9 mouse cellular contexts compared by ENCODE assay signal in genomic region chr1:91023960-91024359, GRCm38 (mm10). TPM values are rescaled to one million over a fixed set of nuclear protein-coding genes. Genes with fewer than 3 reads are reported as not detected.
DNase-seq lines count a peak whose midpoint lies in the region; ATAC-seq and TF ChIP-seq lines count a peak whose summit lies in the region.
"Had no signal": no experiment of that assay in that cellular context is flagged by ENCODE, and none has a peak within 500 bp of the region (broad histone marks: within the 10 kb centered on the region; RNA-seq: fewer than 3 reads in every experiment).

No protein-coding gene starts in this region.

- DNase-seq in lung, adult 18-20 months = peak; percentile 37 to 63
- no peak for DNase-seq in lung, postnatal 14 days
- peak; percentile 55 for DNase-seq in c-Kit-positive CD71-negative TER-119-negative erythroid progenitor cells, embryonic 14.5 days (ENCODE audit: low read depth)
- no peak for DNase-seq in cerebellum, postnatal 25 days
- no peak for DNase-seq in layer of hippocampus, adult 9-10 months (ENCODE audit: low spot score)
- no peak for DNase-seq in forebrain, postnatal 0 days
- DNase-seq: right cerebral cortex, postnatal 25 days had no signal

- no peaks in the 10 kb centered on the region; the same call in 1 of the 2 replicates for H3K36me3 ChIP-seq in intestine, embryonic 15.5 days
- no peaks in the 10 kb centered on the region; the same call in 1 of the 2 replicates for H3K36me3 ChIP-seq in stomach, embryonic 15.5 days
- H3K36me3 ChIP-seq in forebrain, postnatal 0 days (ENCODE audit: insufficient read depth) = no peaks in the 10 kb centered on the region

- peak; percentile 92 for ATAC-seq in intestine, embryonic 15.5 days
- ATAC-seq in stomach, embryonic 15.5 days (ENCODE audit: insufficient read depth, low FRiP score, low read depth) = peak; percentile 64; the same call in 1 of the 2 replicates
- no peak for ATAC-seq in forebrain, postnatal 0 days

- 41% methylated on average over 9 of the region's 9 CpGs for WGBS in intestine, embryonic 15.5 days
- 57% methylated on average over 9 of the region's 9 CpGs for WGBS in stomach, embryonic 15.5 days
- 91% methylated on average over 9 of the region's 9 CpGs for WGBS in forebrain, postnatal 0 days

- no peak overlapping the region for H3K4me3 ChIP-seq in intestine, embryonic 15.5 days (replicated peaks)
- H3K4me3 ChIP-seq in stomach, embryonic 15.5 days (replicated peaks) = no peak overlapping the region
- no peak overlapping the region for H3K4me3 ChIP-seq in forebrain, postnatal 0 days (ENCODE audit: low read depth, low read length)

- no peaks in the 10 kb centered on the region for H3K27me3 ChIP-seq in intestine, embryonic 15.5 days (replicated peaks)
- no peaks in the 10 kb centered on the region for H3K27me3 ChIP-seq in stomach, embryonic 15.5 days (replicated peaks)
- H3K27me3 ChIP-seq in forebrain, postnatal 0 days (ENCODE audit: insufficient read depth, low read length) = no peaks in the 10 kb centered on the region

- TF ChIP-seq CTCF in forebrain, postnatal 0 days (IDR thresholded peaks at IDR 0.05; ENCODE audit: low read depth) = no peak

- H3K9me3 ChIP-seq in intestine, embryonic 15.5 days = no peaks in the 10 kb centered on the region
- H3K9me3 ChIP-seq in stomach, embryonic 15.5 days = no peaks in the 10 kb centered on the region
- 0 out of 2 replicates have a peak, but pooled peaks cover 9% of the 10 kb centered on the region for H3K9me3 ChIP-seq in forebrain, postnatal 0 days (ENCODE audit: low read length)

- peaks cover 14% of the 10 kb centered on the region for H3K4me1 ChIP-seq in intestine, embryonic 15.5 days (replicated peaks)
- peaks cover 8% of the 10 kb centered on the region; the same call in 1 of the 2 replicates for H3K4me1 ChIP-seq in stomach, embryonic 15.5 days
- no peaks in the 10 kb centered on the region for H3K4me1 ChIP-seq in forebrain, postnatal 0 days (ENCODE audit: insufficient read depth)

- H3K27ac ChIP-seq in intestine, embryonic 15.5 days = peak overlapping the region; percentile 46
- H3K27ac ChIP-seq in stomach, embryonic 15.5 days = peak overlapping the region; percentile 78
- no peak overlapping the region for H3K27ac ChIP-seq in forebrain, postnatal 0 days (ENCODE audit: low read depth, low read length)

- H3K4me2 ChIP-seq in intestine, embryonic 15.5 days (replicated peaks) = no peak overlapping the region
- H3K4me2 ChIP-seq in stomach, embryonic 15.5 days = no peak overlapping the region
- no peak overlapping the region for H3K4me2 ChIP-seq in forebrain, postnatal 0 days (ENCODE audit: low read depth)

- H3K9ac ChIP-seq in intestine, embryonic 15.5 days = no peak overlapping the region
- no peak overlapping the region for H3K9ac ChIP-seq in stomach, embryonic 15.5 days
- H3K9ac ChIP-seq in forebrain, postnatal 0 days = no peak overlapping the region

RNA-seq across cellular contexts. Expression of gene Lrrfip1, which starts 25.4 kb away (rescaled TPM):
- 58.7 and 63.5 TPM in 2 replicates for polyA plus RNA-seq in intestine, embryonic 15.5 days (2015; fragmentation: Nextera tagmentation; extraction: Ambion mirVana)
- 64.9 and 65.4 TPM in 2 replicates for polyA plus RNA-seq in stomach, embryonic 15.5 days (2015; fragmentation: Nextera tagmentation; extraction: Ambion mirVana)
- total RNA-seq in forebrain, postnatal 0 days (2014; rRNA removed) = 52.4 and 55.4 TPM in 2 replicates
- polyA plus RNA-seq in forebrain, postnatal 0 days (2015; fragmentation: Nextera tagmentation; extraction: Ambion mirVana) = 56.9 and 62.0 TPM in 2 replicates

RNA-seq across cellular contexts. Expression of gene Rab17, which starts 54.5 kb away (rescaled TPM):
- polyA plus RNA-seq in intestine, embryonic 15.5 days (2015; fragmentation: Nextera tagmentation; extraction: Ambion mirVana) = 35.2 and 41.0 TPM in 2 replicates
- 9.5 and 14.2 TPM in 2 replicates for polyA plus RNA-seq in stomach, embryonic 15.5 days (2015; fragmentation: Nextera tagmentation; extraction: Ambion mirVana)
- total RNA-seq in forebrain, postnatal 0 days (2014; rRNA removed) = 0.15 and 0.62 TPM in 2 replicates
- 0.30 TPM in 1 of 2 replicates, not detected in the other for polyA plus RNA-seq in forebrain, postnatal 0 days (2015; fragmentation: Nextera tagmentation; extraction: Ambion mirVana)

Comparison
In these comparisons a context has a peak if more than half of its experiments do, and no peak if none do; other contexts are left out.
1. DNase-seq: peak in lung, adult 18-20 months (2 of 2) and c-Kit-positive CD71-negative TER-119-negative erythroid progenitor cells, embryonic 14.5 days (single experiment); none in lung, postnatal 14 days (single experiment), cerebellum, postnatal 25 days (0 of 2), layer of hippocampus, adult 9-10 months (single experiment) and forebrain, postnatal 0 days (single experiment).